Mouse (Mus musculus): ENCODE measurements around the gene Dusp14.
A peak's percentile ranks its signal among the peaks of the same experiment; 100 is the strongest.

The Dusp14 gene

GRCm38 (mm10) chr11:84066927-84067645, 2.0 kb downstream of the Dusp14 start:
- peak; percentile 74 to 81 for DNase-seq

- peak; percentile 60 to 62 for DNase-seq
Observed at GRCm38 (mm10) chr11:84066071-84066481, 3.0 kb downstream of the Dusp14 start.

- no peak for DNase-seq
Observed at GRCm38 (mm10) chr11:84063631-84064209, 5.3 kb downstream of the Dusp14 start.

GRCm38 (mm10) chr11:84062805-84063204, 6.3 kb downstream of the Dusp14 start:
- DNase-seq, result no peak

GRCm38 (mm10) chr11:84061881-84062280, 7.2 kb downstream of the Dusp14 start:
- DNase-seq, result no peak

- no peak for DNase-seq
Observed at GRCm38 (mm10) chr11:84060635-84061034, 8.4 kb downstream of the Dusp14 start.

- no peak for DNase-seq
Observed at GRCm38 (mm10) chr11:84059784-84060183, 9.3 kb downstream of the Dusp14 start.

GRCm38 (mm10) chr11:84057418-84057817, 11.6 kb downstream of the Dusp14 start:
- DNase-seq, result no peak

GRCm38 (mm10) chr11:84053524-84054163, 15.4 kb downstream of the Dusp14 start:
- peak; percentile 96 to 98 for DNase-seq

GRCm38 (mm10) chr11:84053055-84053454, 16.0 kb downstream of the Dusp14 start:
- DNase-seq, result no peak

GRCm38 (mm10) chr11:84048411-84048810, 20.6 kb downstream of the Dusp14 start:
- no peak for DNase-seq

GRCm38 (mm10) chr11:84047270-84047669, 21.8 kb downstream of the Dusp14 start:
- DNase-seq, result no peak

- DNase-seq, result no peak
Observed at GRCm38 (mm10) chr11:84044988-84045387, 24.1 kb downstream of the Dusp14 start.

- peak; percentile 54 to 68 for DNase-seq
Observed at GRCm38 (mm10) chr11:84042808-84043762, 26.0 kb downstream of the Dusp14 start.

GRCm38 (mm10) chr11:84040621-84041020, 28.4 kb downstream of the Dusp14 start:
- no peak for DNase-seq

GRCm38 (mm10) chr11:84033671-84034070, 35.4 kb downstream of the Dusp14 start:
- DNase-seq, result no peak

- no peak for DNase-seq
Observed at GRCm38 (mm10) chr11:84032559-84032958, 36.5 kb downstream of the Dusp14 start.

GRCm38 (mm10) chr11:84031971-84032370, 37.1 kb downstream of the Dusp14 start:
- DNase-seq, result peak; percentile 56 to 64

GRCm38 (mm10) chr11:84028271-84029028, 40.6 kb downstream of the Dusp14 start:
- DNase-seq, result no peak

- no peak for DNase-seq
Observed at GRCm38 (mm10) chr11:84027231-84027630, 41.8 kb downstream of the Dusp14 start.

GRCm38 (mm10) chr11:84016810-84017508, 52.1 kb downstream of the Dusp14 start:
- DNase-seq, result no peak
